Mouse (Mus musculus) kidney, adult 2 months (tissue): ENCODE data around the gene Gast.

Experiments
- CTCF ChIP-seq: fragments of 200-500 bp; conservative IDR thresholded peaks from 2 replicates; pipeline ENCODE4 v1.5.1; 2011; ENCODE audit warnings: low read depth, mild to moderate bottlenecking, control low read depth, low read length, moderate library complexity, mixed read lengths; ENCODE audit not compliant: insufficient read depth, insufficient read length
- POLR2A ChIP-seq: fragments of 200-500 bp; IDR thresholded peaks from one replicate; pipeline ENCODE4 v1.6.1; 2011; ENCODE audit warnings: low read depth, low read length, control low read depth

DNA sequence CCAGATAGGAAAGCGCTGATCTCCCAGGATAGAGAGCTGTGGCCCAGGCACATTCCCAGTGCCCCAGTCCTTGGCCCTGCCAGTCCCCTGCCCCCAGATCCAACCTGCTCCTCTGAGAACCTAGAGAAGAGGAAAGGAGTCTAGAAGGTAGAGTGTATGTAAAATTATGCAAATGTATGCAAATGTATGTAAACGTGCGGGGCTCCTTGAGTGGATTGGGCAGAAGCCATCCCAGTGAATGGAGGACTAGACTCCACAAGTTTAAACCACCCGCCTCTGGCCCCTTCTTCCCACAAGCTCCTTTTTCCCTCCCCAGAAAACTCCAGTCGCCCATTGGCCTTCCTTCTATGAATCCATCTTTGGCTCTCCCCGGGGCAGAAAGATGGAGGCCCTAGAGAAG lies 41.3 kb upstream of the Gast start:
- TF ChIP-seq CTCF: no peak
- TF ChIP-seq POLR2A: no peak
